Mouse (Mus musculus): ENCODE data around the gene Pcif1. TPM values are rescaled to one million over a fixed set of nuclear protein-coding genes. Genes with fewer than 3 reads are reported as not detected.
A peak's percentile ranks its signal among the peaks of the same experiment; 100 is the strongest.
"Not testable (repeated sequence)": the region's sequence is repeated elsewhere in the genome, so short reads cannot be mapped to it uniquely, and the experiment has no call there.

The Pcif1 gene
- 76.1 and 88.4 TPM in 2 replicates for polyA plus RNA-seq (2016; fragmentation: Nextera tagmentation; extraction: Ambion mirVana)

DNA sequence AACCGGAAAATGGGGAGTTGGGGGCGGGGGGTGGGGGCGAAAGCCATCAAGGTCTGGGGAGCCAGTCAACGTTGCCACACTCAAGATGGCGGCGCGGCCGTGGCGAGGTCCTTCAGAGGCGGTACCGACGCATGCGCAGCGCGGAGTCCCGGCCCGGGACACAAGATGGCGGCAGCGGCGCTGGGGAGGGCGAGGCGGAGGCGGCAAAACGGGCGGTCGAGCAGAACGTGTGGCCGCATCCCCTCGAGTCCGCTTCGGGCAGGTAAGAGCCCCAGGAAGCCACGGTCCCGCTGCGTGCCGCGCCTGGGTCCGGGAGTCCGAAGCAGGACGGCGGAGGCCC, at the start of gene Pcif1:
Pcif1 (plus strand) TSS at position 77 of the 340 bp plus-strand sequence.
- no peaks in the 10 kb centered on the region for H3K9me3 ChIP-seq
- peaks cover 24% of the 10 kb centered on the region for H3K36me3 ChIP-seq
- WGBS: under 1% methylated on average over 40 of the region's 40 CpGs

DNA sequence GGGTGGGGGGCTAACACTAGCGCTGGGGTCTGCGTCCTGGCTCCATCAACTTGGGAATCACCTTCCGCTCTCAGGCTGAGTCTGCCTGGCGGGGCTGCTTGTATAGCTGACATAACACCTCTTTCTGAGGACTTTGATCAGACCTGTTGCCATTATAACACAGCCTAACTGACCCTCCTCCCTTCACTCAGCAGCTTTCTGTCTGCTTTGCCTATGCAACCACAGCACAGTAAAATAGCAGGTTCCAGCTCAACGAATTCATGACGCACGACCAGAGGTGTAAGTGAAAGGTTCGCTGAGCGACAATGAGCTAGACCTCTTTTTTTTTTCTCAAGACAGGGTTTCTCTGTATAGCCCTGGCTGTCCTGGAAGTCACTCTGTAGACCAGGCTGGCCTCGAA, 48.1 kb upstream of the Pcif1 start:
- H3K4me3 ChIP-seq: no peak overlapping the region
- peaks cover 31% of the 10 kb centered on the region for H3K4me1 ChIP-seq (replicated peaks)
- H3K27me3 ChIP-seq (ENCODE audit: insufficient read depth, poor library complexity, severe bottlenecking): no peaks in the 10 kb centered on the region
- DNase-seq (ENCODE audit: low spot score): no peak
- peaks cover 39% of the 10 kb centered on the region for H3K36me3 ChIP-seq
- WGBS: 88% methylated on average over 10 of the region's 10 CpGs
- H3K9me3 ChIP-seq: no peaks in the 10 kb centered on the region
- H3K27ac ChIP-seq: no peak overlapping the region

More for the DNA sequence above, at the start of gene Pcif1:
- Histone ChIP-seq H3K4me3 (peak within 1 kb of the TSS; percentile 84), H3K27ac (peak within 1 kb of the TSS; percentile 100), H3K4me1 (replicated peaks) (peaks cover 39% of the 10 kb centered on the region), H3K27me3 (ENCODE audit: insufficient read depth, poor library complexity, severe bottlenecking) (no peaks in the 10 kb centered on the region)
- peak; percentile 94 for DNase-seq (ENCODE audit: low spot score)

DNA sequence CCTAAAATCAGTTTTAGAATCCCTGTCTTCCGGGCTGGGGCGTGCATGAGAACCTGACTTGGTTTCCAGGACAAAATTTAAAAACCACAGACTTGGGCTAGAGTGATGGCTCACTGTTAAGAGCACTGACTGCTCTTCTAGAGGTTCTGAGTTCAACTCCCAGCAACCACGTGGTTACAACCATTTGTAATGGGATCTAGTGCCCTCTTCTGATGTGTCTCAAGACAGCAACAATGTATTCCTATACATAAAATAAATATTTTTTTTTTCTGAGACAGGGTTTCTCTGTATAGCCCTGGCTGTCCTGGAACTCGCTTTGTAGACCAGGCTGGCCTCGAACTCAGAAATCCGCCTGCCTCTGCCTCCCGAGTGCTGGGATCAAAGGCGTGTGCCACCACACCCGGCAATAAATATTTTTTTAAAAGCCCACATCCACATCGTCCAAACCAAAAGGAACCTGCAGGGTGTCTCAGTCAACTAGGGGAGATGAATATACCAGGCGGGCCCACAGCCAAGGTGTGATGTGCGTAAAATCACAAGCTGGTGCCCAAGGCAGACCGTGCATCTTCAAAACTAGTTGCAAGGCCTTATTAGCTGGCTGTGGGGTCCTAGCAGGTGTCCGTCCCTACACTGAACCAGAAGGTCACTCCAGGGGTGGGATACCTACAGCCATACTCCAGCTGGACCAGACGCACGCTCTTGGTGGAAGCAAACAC, 46.9 kb upstream of the Pcif1 start:
- Histone ChIP-seq H3K36me3 (peaks cover 38% of the 10 kb centered on the region), H3K27ac (peak overlapping the region; percentile 92)
- no peak for DNase-seq (ENCODE audit: low spot score)

DNA sequence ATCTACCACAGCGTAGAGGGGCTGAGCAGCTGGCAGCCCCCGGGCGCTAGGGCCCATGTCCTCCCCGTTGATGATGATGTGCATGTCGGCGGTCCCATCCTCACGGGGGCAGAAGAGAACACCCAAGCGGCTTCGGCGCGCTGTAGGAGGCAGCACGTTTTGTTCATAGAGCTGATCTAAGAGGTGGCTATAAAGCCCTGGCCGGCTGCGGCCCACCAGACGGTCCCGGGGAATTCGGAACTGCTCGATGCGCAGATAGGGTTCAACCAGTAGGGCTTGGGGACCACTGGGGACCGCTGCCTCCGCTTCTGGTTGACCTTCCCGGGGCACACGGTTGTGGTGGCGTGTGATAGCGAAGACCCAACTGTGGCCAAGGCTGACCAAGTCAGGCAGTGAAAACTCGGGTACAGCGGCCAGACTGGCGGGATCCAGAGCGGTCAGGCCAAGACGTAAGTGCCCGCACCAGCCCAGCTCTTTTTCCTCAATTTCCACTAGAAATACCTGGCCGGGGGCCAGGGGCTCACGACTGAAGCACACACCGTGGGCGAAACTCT, 46.3 kb upstream of the Pcif1 start, which contains the start of gene Ctsa:
Ctsa (plus strand) TSS at position 126 of the 554 bp plus-strand sequence.
- H3K27me3 ChIP-seq (ENCODE audit: insufficient read depth, poor library complexity, severe bottlenecking): no peaks in the 10 kb centered on the region
- H3K4me3 ChIP-seq: peak within 1 kb of the TSS; percentile 81
- H3K4me1 ChIP-seq (replicated peaks): peaks cover 31% of the 10 kb centered on the region
- H3K27ac ChIP-seq: peak within 1 kb of the TSS; percentile 92
- peak; percentile 69 for DNase-seq (ENCODE audit: low spot score)
- WGBS: 1% methylated on average over 35 of the region's 35 CpGs
- no peaks in the 10 kb centered on the region for H3K9me3 ChIP-seq
- peaks cover 38% of the 10 kb centered on the region for H3K36me3 ChIP-seq

More for the DNA sequence above, 46.9 kb upstream of the Pcif1 start:
- no peaks in the 10 kb centered on the region for H3K9me3 ChIP-seq
- peak overlapping the region; percentile 81 for H3K4me3 ChIP-seq
- WGBS: 66% methylated on average over 16 of the region's 16 CpGs
- H3K27me3 ChIP-seq (ENCODE audit: insufficient read depth, poor library complexity, severe bottlenecking): no peaks in the 10 kb centered on the region
- H3K4me1 ChIP-seq (replicated peaks): peaks cover 31% of the 10 kb centered on the region

DNA sequence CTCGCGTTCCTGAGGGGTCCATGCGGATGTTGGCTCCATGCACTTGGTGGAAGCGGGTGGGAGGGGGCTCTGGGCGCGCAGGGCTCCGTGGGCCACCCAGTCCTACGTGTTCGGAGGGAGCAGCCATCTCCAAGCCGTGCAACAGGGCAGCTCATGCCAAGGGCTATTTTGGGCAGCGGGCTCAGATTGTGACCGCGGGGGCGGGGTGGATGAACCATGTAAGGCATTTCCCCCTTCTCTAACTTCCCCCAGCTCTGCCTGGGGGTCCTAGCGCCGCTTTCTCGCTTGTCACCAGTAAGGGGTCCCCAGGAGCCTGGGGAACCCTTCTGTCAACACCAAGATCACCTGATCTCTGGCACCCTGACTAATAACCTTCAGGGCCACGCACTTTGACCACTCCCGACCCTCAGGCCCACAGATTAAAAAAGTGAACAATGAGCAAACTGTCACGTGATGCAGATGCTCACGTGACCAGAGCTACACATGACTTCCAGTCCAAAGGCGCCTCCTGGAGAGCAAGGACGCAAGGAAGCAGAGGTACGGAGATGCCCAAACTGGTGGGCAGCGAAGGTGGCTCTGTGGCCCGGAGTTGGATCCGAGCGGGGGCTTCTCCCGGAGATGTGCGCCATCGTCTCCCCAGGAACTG, 45.7 kb upstream of the Pcif1 start, which contains the start of gene Neurl2:
Neurl2 (minus strand) TSS at position 143 of the 646 bp plus-strand sequence.
- peak within 1 kb of the TSS; percentile 81 for H3K4me3 ChIP-seq
- under 1% methylated on average over 31 of the region's 31 CpGs for WGBS
- peaks cover 38% of the 10 kb centered on the region for H3K36me3 ChIP-seq
- DNase-seq (ENCODE audit: low spot score): peak; percentile 92
- H3K4me1 ChIP-seq (replicated peaks): peaks cover 31% of the 10 kb centered on the region
- H3K27ac ChIP-seq: peak within 1 kb of the TSS; percentile 92
- H3K9me3 ChIP-seq: no peaks in the 10 kb centered on the region
- no peaks in the 10 kb centered on the region for H3K27me3 ChIP-seq (ENCODE audit: insufficient read depth, poor library complexity, severe bottlenecking)

DNA sequence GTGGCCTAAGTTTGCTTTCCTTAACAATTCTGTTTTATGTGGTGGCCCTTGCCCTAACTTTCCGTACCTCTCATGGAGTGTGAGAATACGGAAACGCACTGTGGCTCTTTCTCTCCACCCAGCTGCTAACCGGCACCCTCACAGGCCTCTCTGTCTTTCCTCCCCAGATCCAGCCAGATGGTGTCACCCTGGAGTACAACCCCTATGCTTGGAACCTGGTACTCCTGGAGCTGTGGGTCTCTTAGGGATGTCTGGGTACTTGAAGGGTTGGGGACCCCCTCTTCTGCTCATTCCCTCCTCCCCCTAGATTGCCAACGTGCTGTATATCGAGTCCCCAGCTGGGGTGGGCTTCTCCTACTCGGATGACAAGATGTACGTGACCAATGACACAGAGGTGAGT, 44.6 kb upstream of the Pcif1 start:
- peak overlapping the region; percentile 81 for H3K4me3 ChIP-seq
- no peaks in the 10 kb centered on the region for H3K9me3 ChIP-seq
- peaks cover 41% of the 10 kb centered on the region for H3K36me3 ChIP-seq
- WGBS: 49% methylated on average over 8 of the region's 8 CpGs
- H3K27ac ChIP-seq: peak overlapping the region; percentile 92
- no peaks in the 10 kb centered on the region for H3K27me3 ChIP-seq (ENCODE audit: insufficient read depth, poor library complexity, severe bottlenecking)
- no peak for DNase-seq (ENCODE audit: low spot score)
- peaks cover 31% of the 10 kb centered on the region for H3K4me1 ChIP-seq (replicated peaks)

DNA sequence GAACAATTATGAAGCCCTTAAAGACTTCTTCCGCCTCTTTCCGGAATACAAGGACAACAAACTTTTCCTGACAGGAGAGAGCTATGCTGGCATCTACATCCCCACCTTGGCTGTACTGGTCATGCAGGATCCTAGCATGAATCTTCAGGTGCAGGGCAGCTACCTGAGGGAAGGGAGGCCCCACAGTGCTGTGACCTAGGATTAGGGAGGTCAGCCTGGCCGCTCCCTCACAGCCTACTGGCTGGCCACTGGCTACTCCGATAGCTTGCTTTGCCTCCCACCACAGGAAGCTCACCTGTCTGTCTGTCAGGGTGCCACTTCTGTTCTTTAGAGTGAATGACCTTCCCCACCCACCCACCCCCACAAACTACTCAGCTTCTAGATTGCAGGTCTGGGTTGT, 43.9 kb upstream of the Pcif1 start:
- H3K4me1 ChIP-seq (replicated peaks): peaks cover 31% of the 10 kb centered on the region
- H3K27me3 ChIP-seq (ENCODE audit: insufficient read depth, poor library complexity, severe bottlenecking): no peaks in the 10 kb centered on the region
- H3K36me3 ChIP-seq: peaks cover 48% of the 10 kb centered on the region
- peak overlapping the region; percentile 81; the same call in 1 of the 2 replicates for H3K4me3 ChIP-seq
- H3K9me3 ChIP-seq: no peaks in the 10 kb centered on the region
- 93% methylated on average over 4 of the region's 4 CpGs for WGBS
- H3K27ac ChIP-seq: no peak overlapping the region
- no peak for DNase-seq (ENCODE audit: low spot score)

DNA sequence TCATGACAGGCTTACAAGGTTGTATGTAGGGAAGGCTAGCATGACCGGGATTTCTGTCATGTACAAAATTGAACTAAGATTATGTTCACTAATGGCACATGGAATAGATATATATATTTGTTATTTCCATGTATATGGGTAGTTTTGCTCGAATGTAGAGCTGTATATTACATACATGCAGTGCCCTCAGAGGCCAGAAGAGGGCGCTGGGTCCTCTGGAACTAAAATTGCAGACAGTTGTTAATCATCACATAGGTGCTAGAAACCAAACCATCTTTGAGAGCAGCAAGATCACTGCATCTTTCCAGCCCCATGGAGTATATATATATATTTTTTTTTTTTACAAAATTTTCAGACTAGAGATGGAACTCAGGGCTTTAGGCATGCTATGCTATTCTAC, 33.3 kb upstream of the Pcif1 start:
- Histone ChIP-seq H3K27me3 (ENCODE audit: insufficient read depth, poor library complexity, severe bottlenecking) (no peaks in the 10 kb centered on the region), H3K27ac (no peak overlapping the region), H3K9me3 (no peaks in the 10 kb centered on the region), H3K4me3 (no peak overlapping the region), H3K4me1 (replicated peaks) (no peaks in the 10 kb centered on the region), H3K36me3 (peaks cover 58% of the 10 kb centered on the region)
- WGBS: 54% methylated on average over 3 of the region's 3 CpGs
- no peak for DNase-seq (ENCODE audit: low spot score)

DNA sequence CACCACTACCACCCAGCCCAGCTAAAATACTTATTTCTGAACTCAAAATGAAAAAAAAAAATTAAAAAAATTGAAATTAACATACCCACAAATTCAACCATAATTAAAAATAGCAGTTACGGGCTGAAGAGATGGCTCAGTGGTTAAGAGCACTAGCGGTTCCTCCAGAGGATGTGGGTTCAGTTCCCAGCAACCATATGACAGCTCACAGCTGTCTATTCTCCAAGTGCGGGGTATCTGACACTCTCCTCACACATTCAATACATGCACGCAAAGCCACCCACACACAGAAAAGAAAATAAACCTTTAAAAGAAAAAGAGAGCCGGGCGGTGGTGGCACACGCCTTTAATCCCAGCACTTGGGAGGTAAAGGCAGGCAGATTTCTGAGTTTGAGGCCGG, 29.0 kb upstream of the Pcif1 start:
- H3K27ac ChIP-seq: no peak overlapping the region
- no peak overlapping the region for H3K4me3 ChIP-seq
- peaks cover 47% of the 10 kb centered on the region for H3K36me3 ChIP-seq
- 91% methylated on average over 8 of the region's 8 CpGs for WGBS
- peaks cover 6% of the 10 kb centered on the region for H3K4me1 ChIP-seq (replicated peaks)
- no peak for DNase-seq (ENCODE audit: low spot score)
- H3K27me3 ChIP-seq (ENCODE audit: insufficient read depth, poor library complexity, severe bottlenecking): peaks cover 13% of the 10 kb centered on the region; the same call in 1 of the 2 replicates
- no peaks in the 10 kb centered on the region for H3K9me3 ChIP-seq

DNA sequence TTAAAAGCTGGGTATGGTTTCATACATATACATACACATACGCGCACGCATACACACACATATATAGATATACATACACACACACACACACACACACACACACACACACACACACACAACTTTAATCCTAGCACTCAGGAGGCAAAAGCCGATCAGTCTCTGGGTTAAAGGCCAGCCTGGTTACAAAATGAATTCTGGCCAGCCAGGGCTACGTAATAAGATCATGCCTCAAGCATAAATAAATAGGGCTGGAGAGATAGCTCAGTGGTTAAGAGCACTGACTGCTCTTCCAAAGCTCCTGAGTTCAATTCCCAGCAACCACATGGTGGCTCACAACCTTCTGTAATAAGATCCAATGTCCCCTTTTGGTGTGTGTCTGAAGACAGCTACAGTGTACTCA, 23.5 kb upstream of the Pcif1 start:
- Histone ChIP-seq H3K4me1 (replicated peaks) (peaks cover 52% of the 10 kb centered on the region), H3K27me3 (ENCODE audit: insufficient read depth, poor library complexity, severe bottlenecking) (peaks cover 59% of the 10 kb centered on the region), H3K4me3 (0 out of 2 replicates have a peak overlapping the region, but pooled peaks have one; percentile 66), H3K36me3 (peaks cover 23% of the 10 kb centered on the region)
- 79% methylated on average over 5 of the region's 5 CpGs for WGBS
- not testable (repeated sequence) for H3K9me3 ChIP-seq; H3K27ac ChIP-seq; DNase-seq (ENCODE audit: low spot score)

DNA sequence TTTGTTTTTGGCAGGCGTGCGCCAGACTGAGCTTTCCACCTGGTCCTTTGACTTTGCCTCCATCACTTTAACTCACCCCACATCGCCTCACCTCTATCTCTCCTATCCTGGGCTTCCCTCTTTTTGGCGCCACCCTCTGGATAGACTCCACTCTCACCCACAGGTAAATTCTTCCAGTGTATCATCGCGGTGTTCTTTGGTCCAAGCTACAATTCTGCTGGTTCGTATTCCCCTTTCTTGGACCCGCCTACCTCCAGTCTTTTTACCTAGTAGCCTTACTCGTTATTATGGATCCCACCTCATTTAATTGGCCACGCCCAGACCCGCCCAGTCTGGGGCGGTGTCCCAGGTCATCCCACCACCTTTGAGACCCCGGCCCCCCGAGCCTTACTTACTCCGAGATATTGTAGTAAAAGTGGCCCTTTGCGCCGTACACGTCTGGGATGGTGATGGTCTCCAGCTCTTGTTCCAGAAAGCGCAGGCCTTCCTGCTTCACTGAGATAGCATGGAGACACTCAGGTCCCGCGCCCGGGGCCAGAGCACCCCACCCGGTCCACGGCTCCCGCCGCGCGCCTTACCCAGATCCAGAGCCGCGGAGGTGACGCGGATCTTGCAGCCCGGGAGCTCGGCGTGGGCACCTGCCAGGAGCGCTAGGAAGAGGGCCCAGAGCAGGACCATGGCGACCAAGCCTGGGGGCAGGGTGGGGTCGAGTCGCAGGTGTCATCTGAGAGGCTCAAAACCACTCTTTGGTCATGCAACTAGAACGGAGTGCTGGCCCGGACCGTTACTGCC, 22.6 kb upstream of the Pcif1 start:
- H3K36me3 ChIP-seq: peaks cover 14% of the 10 kb centered on the region
- under 1% methylated on average over 42 of the region's 42 CpGs for WGBS
- H3K9me3 ChIP-seq: no peaks in the 10 kb centered on the region
- H3K4me1 ChIP-seq (replicated peaks): peaks cover 53% of the 10 kb centered on the region
- H3K4me3 ChIP-seq: peak overlapping the region; percentile 66
- peak; percentile 44 for DNase-seq (ENCODE audit: low spot score)
- peak overlapping the region; percentile 85 for H3K27ac ChIP-seq
- peaks cover 59% of the 10 kb centered on the region for H3K27me3 ChIP-seq (ENCODE audit: insufficient read depth, poor library complexity, severe bottlenecking)

DNA sequence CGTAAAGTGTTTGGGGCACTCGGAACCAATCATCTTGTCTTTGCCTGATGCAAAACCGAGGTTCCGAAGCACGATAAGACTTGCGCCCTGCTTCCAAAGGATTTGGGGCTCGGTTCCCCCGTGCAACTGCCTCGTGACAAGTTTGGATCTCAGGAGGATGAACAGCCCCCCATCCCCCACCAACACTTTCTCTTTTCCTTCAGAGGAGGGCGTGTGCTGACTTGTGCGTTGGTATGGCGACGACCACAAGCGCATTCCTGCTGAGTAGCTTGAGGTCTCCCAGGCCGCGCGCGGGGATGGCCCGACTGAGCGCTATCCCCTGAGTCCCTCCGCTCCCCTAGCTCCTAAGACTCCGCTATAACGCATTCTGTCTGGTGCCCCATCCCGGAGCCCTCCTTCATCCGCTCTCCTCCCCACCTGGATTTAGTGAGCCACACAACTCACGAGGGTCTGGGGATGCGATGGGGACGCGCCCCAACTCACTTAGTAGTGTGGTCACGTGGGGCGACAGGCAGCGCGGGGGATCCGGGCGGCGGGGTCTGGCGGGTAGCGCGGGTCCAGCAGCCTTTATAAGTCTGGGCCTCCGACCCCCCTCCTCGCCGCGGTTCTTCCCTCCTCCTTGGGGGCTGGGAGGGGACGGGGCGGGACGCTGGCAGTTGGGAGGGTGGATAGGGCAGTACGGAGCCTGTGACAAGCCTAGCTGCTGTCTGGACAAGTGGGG, 21.8 kb upstream of the Pcif1 start, which contains the start of gene Pltp:
Pltp (minus strand) TSS at position 611 of the 721 bp plus-strand sequence.
- Histone ChIP-seq H3K36me3 (peaks cover 6% of the 10 kb centered on the region), H3K4me1 (replicated peaks) (peaks cover 60% of the 10 kb centered on the region), H3K27ac (peak within 1 kb of the TSS; percentile 85), H3K9me3 (no peaks in the 10 kb centered on the region), H3K27me3 (ENCODE audit: insufficient read depth, poor library complexity, severe bottlenecking) (peaks cover 59% of the 10 kb centered on the region), H3K4me3 (peak within 1 kb of the TSS; percentile 66)
- WGBS: under 1% methylated on average over 47 of the region's 47 CpGs
- DNase-seq (ENCODE audit: low spot score): peak; percentile 83

Measured in hindbrain, embryonic 10.5 days (tissue).